Mouse (Mus musculus) lung, postnatal 0 days (tissue): ENCODE data around the gene Ccdc24. TPM values are rescaled to one million over a fixed set of nuclear protein-coding genes. Genes with fewer than 3 reads are reported as not detected.

Experiments
- ATAC-seq: fragments of 200-750 bp; cut with Nextera tagmentation; 2 replicates; pipeline ENCODE4 v1.8.0; 2017; ENCODE audit warnings: moderate library complexity
- DNase-seq: peaks from one replicate; pipeline ENCODE4 v3.0.0-alpha.2; 2016; ENCODE audit warnings: low spot score
- H3K27ac ChIP-seq: fragments of 300-500 bp; sonication (generic); 2 replicates; pipeline ENCODE4 v1.5.1; 2014; ENCODE audit warnings: antibody characterized with exemption, mild to moderate bottlenecking, low read length, mixed read lengths
- H3K27me3 ChIP-seq: fragments of 300-500 bp; sonication (generic); replicated peaks from 2 replicates; pipeline ENCODE4 v1.6.1; 2014; ENCODE audit warnings: low read length, mixed read lengths; ENCODE audit not compliant: insufficient read depth
- H3K36me3 ChIP-seq: fragments of 300-500 bp; sonication (generic); 2 replicates; pipeline ENCODE4 v1.6.1; 2014; ENCODE audit warnings: low read length, mixed read lengths; ENCODE audit not compliant: insufficient read depth
- H3K4me1 ChIP-seq: fragments of 300-500 bp; sonication (generic); 2 replicates; pipeline ENCODE4 v1.6.1; 2014; ENCODE audit warnings: antibody characterized with exemption, low read depth, low read length, mixed read lengths; ENCODE audit not compliant: insufficient read depth
- H3K4me2 ChIP-seq: fragments of 300-500 bp; sonication (generic); replicated peaks from 2 replicates; pipeline ENCODE4 v1.6.1; 2014; ENCODE audit warnings: low read depth, mild to moderate bottlenecking, low read length, moderate library complexity, mixed read lengths
- H3K4me3 ChIP-seq: fragments of 300-500 bp; sonication (generic); 2 replicates; pipeline ENCODE4 v1.5.1; 2014; ENCODE audit warnings: low read depth, low read length
- H3K9ac ChIP-seq: fragments of 300-500 bp; sonication (generic); replicated peaks from 2 replicates; pipeline ENCODE4 v1.6.1; 2014; ENCODE audit warnings: low read depth, mild to moderate bottlenecking
- H3K9me3 ChIP-seq: fragments of 300-500 bp; sonication (generic); 2 replicates; pipeline ENCODE4 v1.6.1; 2016; ENCODE audit warnings: low read length, mixed read lengths
- CTCF ChIP-seq: IDR thresholded peaks from 2 replicates; pipeline ENCODE4 v1.5.1; 2016; ENCODE audit warnings: antibody characterized with exemption, mild to moderate bottlenecking
- EP300 ChIP-seq: IDR thresholded peaks from 2 replicates; pipeline ENCODE4 v1.6.1; 2016; ENCODE audit warnings: antibody characterized with exemption, mild to moderate bottlenecking, control low read depth
- WGBS: fragments of 180-500 bp; shearing (Covaris S2); extraction: QIAGEN DNeasy Blood & Tissue Kit; methylation state at CpG from one replicate; pipeline ENCODE4 v1.1.7; 2014; 5-methylcytosine and 5-hydroxymethylcytosine counted together
- polyA plus RNA-seq: library from polyadenylated mRNA; unstranded; fragments of >200 nt; fragmentation: Nextera tagmentation; extraction: Ambion mirVana; gene quantifications from 2 replicates; pipeline ENCODE4 v1.2.1, GENCODE M21; 2015

Ccdc24 gene
- polyA plus RNA-seq, 1 experiment from 2014 or later: 4.5 TPM

- H3K27ac ChIP-seq: no peak within 1 kb of the TSS
- DNase-seq (peak; percentile 60), ATAC-seq (peak; percentile 27)
- peaks cover 10% of the 10 kb centered on the region; the same call in 1 of the 2 replicates for H3K4me1 ChIP-seq
- H3K27me3 ChIP-seq: no peaks in the 10 kb centered on the region
- under 1% methylated on average over 35 of the region's 103 CpGs for WGBS
- H3K4me2 ChIP-seq: peak within 1 kb of the TSS; percentile 96
- no peaks in the 10 kb centered on the region for H3K9me3 ChIP-seq
- H3K4me3 ChIP-seq: peak within 1 kb of the TSS; percentile 65
- peaks cover 11% of the 10 kb centered on the region; the same call in 1 of the 2 replicates for H3K36me3 ChIP-seq
- H3K9ac ChIP-seq: peak within 1 kb of the TSS; percentile 44
- TF ChIP-seq EP300 (no peak), CTCF (peak; percentile 50)
Observed at GRCm38 (mm10) chr4:117882701-117883691, 10.6 kb upstream of the Ccdc24 start, which contains the start of gene B4galt2. Gene B4galt2 (minus strand): TSS chr4:117883487.

DNA sequence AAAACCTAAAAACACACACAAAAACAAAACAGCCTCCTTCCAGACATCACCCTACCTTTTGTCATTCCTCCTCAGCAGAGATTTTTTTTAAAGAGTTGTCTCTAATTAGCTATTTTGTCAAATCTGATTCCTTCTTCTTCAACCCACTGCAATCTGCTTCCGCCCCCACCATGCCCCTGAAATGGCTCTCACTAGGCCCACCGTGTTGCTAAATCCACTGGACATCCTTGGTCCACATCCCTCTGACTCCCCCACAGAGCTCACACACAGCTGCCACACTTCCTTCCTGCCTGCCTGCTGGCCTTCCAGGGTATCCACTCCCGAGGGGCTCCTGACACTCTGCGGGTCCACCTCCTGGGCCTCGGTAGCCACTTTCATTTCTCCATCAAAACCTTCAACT is 6.3 kb upstream of the Ccdc24 start:
- Histone ChIP-seq H3K27me3 (no peaks in the 10 kb centered on the region), H3K36me3 (no peaks in the 10 kb centered on the region), H3K9me3 (no peaks in the 10 kb centered on the region), H3K27ac (no peak overlapping the region), H3K9ac (no peak overlapping the region), H3K4me3 (no peak overlapping the region), H3K4me1 (0 out of 2 replicates have a peak, but pooled peaks cover 3% of the 10 kb centered on the region), H3K4me2 (no peak overlapping the region)
- no peak for ATAC-seq
- no peak for TF ChIP-seq CTCF
- no peak for TF ChIP-seq EP300
- 66% methylated on average over 5 of the region's 5 CpGs for WGBS
- DNase-seq: no peak

GRCm38 (mm10) chr4:117878301-117878700 is 5.9 kb upstream of the Ccdc24 start:
- no peak for DNase-seq
- ATAC-seq: no peak
- no peaks in the 10 kb centered on the region for H3K9me3 ChIP-seq
- no peak overlapping the region for H3K27ac ChIP-seq
- TF ChIP-seq EP300 (no peak), CTCF (no peak)
- H3K4me1 ChIP-seq: no peaks in the 10 kb centered on the region
- H3K4me3 ChIP-seq: no peak overlapping the region
- H3K4me2 ChIP-seq: no peak overlapping the region
- no peaks in the 10 kb centered on the region for H3K36me3 ChIP-seq
- H3K9ac ChIP-seq: no peak overlapping the region
- H3K27me3 ChIP-seq: no peaks in the 10 kb centered on the region
- 54% methylated on average over 9 of the region's 10 CpGs for WGBS

DNA sequence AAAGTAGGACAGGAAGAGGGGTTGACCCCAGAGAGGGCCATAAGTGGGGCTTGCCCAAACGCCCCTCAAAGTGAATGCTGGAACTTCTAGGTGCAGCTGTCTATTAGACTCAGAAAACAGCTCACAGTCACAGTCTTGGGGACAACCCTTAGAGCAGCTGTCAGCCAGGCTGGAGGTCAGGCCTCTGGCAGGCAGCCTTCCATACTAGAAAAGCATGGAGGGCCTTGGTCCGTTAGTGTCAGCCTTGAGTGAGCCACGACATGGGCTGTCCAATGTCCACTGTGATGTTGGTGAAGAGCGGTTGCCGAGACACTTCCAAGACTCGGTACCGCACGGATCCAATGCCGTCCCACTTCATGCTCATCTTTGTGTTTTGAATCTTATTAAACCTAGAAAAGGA is 1.3 kb upstream of the Ccdc24 start:
- Histone ChIP-seq H3K4me3 (no peak overlapping the region), H3K36me3 (no peaks in the 10 kb centered on the region), H3K4me2 (no peak overlapping the region), H3K27me3 (no peaks in the 10 kb centered on the region), H3K9ac (no peak overlapping the region), H3K27ac (no peak overlapping the region), H3K9me3 (no peaks in the 10 kb centered on the region), H3K4me1 (no peaks in the 10 kb centered on the region)
- DNase-seq (no peak), ATAC-seq (no peak)
- WGBS: 86% methylated on average over 9 of the region's 9 CpGs
- TF ChIP-seq EP300 (no peak), CTCF (no peak)

- no peak overlapping the region for H3K4me2 ChIP-seq
- TF ChIP-seq CTCF (no peak), EP300 (no peak)
- no peaks in the 10 kb centered on the region for H3K9me3 ChIP-seq
- H3K27me3 ChIP-seq: no peaks in the 10 kb centered on the region
- H3K36me3 ChIP-seq: no peaks in the 10 kb centered on the region
- ATAC-seq (0 out of 2 replicates have a peak, but pooled peaks have one; percentile 11), DNase-seq (no peak)
- H3K4me1 ChIP-seq: no peaks in the 10 kb centered on the region
- no peak overlapping the region for H3K4me3 ChIP-seq
- 48% methylated on average over 7 of the region's 7 CpGs for WGBS
- no peak overlapping the region for H3K27ac ChIP-seq
- no peak overlapping the region for H3K9ac ChIP-seq
Observed at GRCm38 (mm10) chr4:117871787-117872186, 570 bp downstream of the Ccdc24 start.

DNA sequence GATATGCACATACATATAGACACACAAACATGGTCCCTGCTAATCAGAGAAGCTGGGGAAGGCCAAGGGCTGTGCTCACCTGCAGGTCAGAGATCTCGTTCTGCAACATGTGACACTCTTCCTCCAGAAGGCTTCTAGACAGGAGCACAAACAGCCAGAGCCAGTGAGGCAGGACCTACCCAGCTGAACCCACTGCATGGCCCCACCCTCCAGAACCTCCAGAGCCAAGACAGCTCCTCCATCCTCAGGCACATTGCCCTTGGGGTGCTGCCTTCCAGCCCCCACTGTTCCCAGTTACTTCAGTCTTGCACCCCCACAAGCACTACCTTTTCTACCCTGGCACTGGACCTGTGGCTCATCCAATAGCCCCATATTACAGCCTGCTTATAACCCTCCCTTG is 1.9 kb downstream of the Ccdc24 start:
- no peak for DNase-seq
- ATAC-seq: no peak
- WGBS: 40% methylated on average over 1 of the region's 1 CpGs

More for the DNA sequence above, 1.9 kb downstream of the Ccdc24 start:
- H3K4me2 ChIP-seq: no peak overlapping the region
- no peaks in the 10 kb centered on the region for H3K36me3 ChIP-seq
- TF ChIP-seq CTCF (no peak), EP300 (no peak)
- no peak overlapping the region for H3K4me3 ChIP-seq
- H3K4me1 ChIP-seq: no peaks in the 10 kb centered on the region
- H3K27me3 ChIP-seq: no peaks in the 10 kb centered on the region
- H3K9ac ChIP-seq: no peak overlapping the region
- no peaks in the 10 kb centered on the region for H3K9me3 ChIP-seq
- H3K27ac ChIP-seq: no peak overlapping the region
